Mouse (Mus musculus): Measurements from ENCODE around the gene Wipf3. TPM values are rescaled to one million over a fixed set of nuclear protein-coding genes. Genes with fewer than 3 reads are reported as not detected.

The Wipf3 gene
- polyA plus RNA-seq, 1 experiment, result not detected

- Histone ChIP-seq H3K4me3 (ENCODE audit: insufficient read depth, low read length) (no peak overlapping the region), H3K27ac (ENCODE audit: insufficient read depth, low read length) (no peak overlapping the region)
Measured at GRCm38 (mm10) chr6:54509264-54509663, 79.9 kb downstream of the Wipf3 start.

GRCm38 (mm10) chr6:54512256-54512655, 82.9 kb downstream of the Wipf3 start:
- H3K4me1 ChIP-seq (ENCODE audit: control insufficient read depth, insufficient read depth, low read length), result no peaks in the 10 kb centered on the region
- H3K27ac ChIP-seq (ENCODE audit: insufficient read depth, low read length), result no peak overlapping the region
- TF ChIP-seq CTCF (IDR thresholded peaks at IDR 0.05; ENCODE audit: borderline replicate concordance, insufficient read depth, low read length), result no peak
- TF ChIP-seq POLR2A (IDR thresholded peaks at IDR 0.05; ENCODE audit: low read depth, low read length), result no peak
- H3K4me3 ChIP-seq (ENCODE audit: insufficient read depth, low read length), result no peak overlapping the region

More at GRCm38 (mm10) chr6:54509264-54509663, 79.9 kb downstream of the Wipf3 start:
- TF ChIP-seq POLR2A (IDR thresholded peaks at IDR 0.05; ENCODE audit: low read depth, low read length) (no peak), CTCF (IDR thresholded peaks at IDR 0.05; ENCODE audit: borderline replicate concordance, insufficient read depth, low read length) (no peak)
- no peaks in the 10 kb centered on the region for H3K4me1 ChIP-seq (ENCODE audit: control insufficient read depth, insufficient read depth, low read length)

- Histone ChIP-seq H3K4me3 (ENCODE audit: insufficient read depth, low read length) (no peak overlapping the region), H3K27ac (ENCODE audit: insufficient read depth, low read length) (no peak overlapping the region), H3K4me1 (ENCODE audit: control insufficient read depth, insufficient read depth, low read length) (no peaks in the 10 kb centered on the region)
- no peak for TF ChIP-seq POLR2A (IDR thresholded peaks at IDR 0.05; ENCODE audit: low read depth, low read length)
Measured at GRCm38 (mm10) chr6:54516512-54517134, 87.2 kb downstream of the Wipf3 start.

- no peaks in the 10 kb centered on the region for H3K4me1 ChIP-seq (ENCODE audit: control insufficient read depth, insufficient read depth, low read length)
- TF ChIP-seq CTCF (IDR thresholded peaks at IDR 0.05; ENCODE audit: borderline replicate concordance, insufficient read depth, low read length) (no peak), POLR2A (IDR thresholded peaks at IDR 0.05; ENCODE audit: low read depth, low read length) (no peak)
Measured at GRCm38 (mm10) chr6:54518758-54519157, 89.4 kb downstream of the Wipf3 start.

GRCm38 (mm10) chr6:54528666-54529065, 99.3 kb downstream of the Wipf3 start:
- H3K4me3 ChIP-seq (ENCODE audit: insufficient read depth, low read length), result no peak overlapping the region
- TF ChIP-seq POLR2A (IDR thresholded peaks at IDR 0.05; ENCODE audit: low read depth, low read length), result no peak
- no peak for TF ChIP-seq CTCF (IDR thresholded peaks at IDR 0.05; ENCODE audit: borderline replicate concordance, insufficient read depth, low read length)
- H3K4me1 ChIP-seq (ENCODE audit: control insufficient read depth, insufficient read depth, low read length), result no peaks in the 10 kb centered on the region
- no peak overlapping the region for H3K27ac ChIP-seq (ENCODE audit: insufficient read depth, low read length)

More at GRCm38 (mm10) chr6:54518758-54519157, 89.4 kb downstream of the Wipf3 start:
- Histone ChIP-seq H3K27ac (ENCODE audit: insufficient read depth, low read length) (no peak overlapping the region), H3K4me3 (ENCODE audit: insufficient read depth, low read length) (no peak overlapping the region)

GRCm38 (mm10) chr6:54530182-54530581, 100.8 kb downstream of the Wipf3 start:
- Histone ChIP-seq H3K4me3 (ENCODE audit: insufficient read depth, low read length) (no peak overlapping the region), H3K4me1 (ENCODE audit: control insufficient read depth, insufficient read depth, low read length) (no peaks in the 10 kb centered on the region), H3K27ac (ENCODE audit: insufficient read depth, low read length) (no peak overlapping the region)
- no peak for TF ChIP-seq POLR2A (IDR thresholded peaks at IDR 0.05; ENCODE audit: low read depth, low read length)
- no peak for TF ChIP-seq CTCF (IDR thresholded peaks at IDR 0.05; ENCODE audit: borderline replicate concordance, insufficient read depth, low read length)

- Histone ChIP-seq H3K4me3 (ENCODE audit: insufficient read depth, low read length) (no peak overlapping the region), H3K4me1 (ENCODE audit: control insufficient read depth, insufficient read depth, low read length) (no peaks in the 10 kb centered on the region), H3K27ac (ENCODE audit: insufficient read depth, low read length) (no peak overlapping the region)
- TF ChIP-seq POLR2A (IDR thresholded peaks at IDR 0.05; ENCODE audit: low read depth, low read length), result no peak
- TF ChIP-seq CTCF (IDR thresholded peaks at IDR 0.05; ENCODE audit: borderline replicate concordance, insufficient read depth, low read length), result no peak
Measured at GRCm38 (mm10) chr6:54531048-54531481, 101.7 kb downstream of the Wipf3 start.

GRCm38 (mm10) chr6:54535485-54535884, 106.1 kb downstream of the Wipf3 start:
- TF ChIP-seq POLR2A (IDR thresholded peaks at IDR 0.05; ENCODE audit: low read depth, low read length) (no peak), CTCF (IDR thresholded peaks at IDR 0.05; ENCODE audit: borderline replicate concordance, insufficient read depth, low read length) (no peak)
- H3K4me1 ChIP-seq (ENCODE audit: control insufficient read depth, insufficient read depth, low read length), result no peaks in the 10 kb centered on the region; the same call in 1 of the 2 replicates

GRCm38 (mm10) chr6:54537053-54537452, 107.7 kb downstream of the Wipf3 start:
- H3K4me1 ChIP-seq (ENCODE audit: control insufficient read depth, insufficient read depth, low read length), result no peaks in the 10 kb centered on the region; the same call in none of the 2 replicates
- H3K4me3 ChIP-seq (ENCODE audit: insufficient read depth, low read length), result no peak overlapping the region
- H3K27ac ChIP-seq (ENCODE audit: insufficient read depth, low read length), result no peak overlapping the region
- TF ChIP-seq CTCF (IDR thresholded peaks at IDR 0.05; ENCODE audit: borderline replicate concordance, insufficient read depth, low read length), result no peak
- TF ChIP-seq POLR2A (IDR thresholded peaks at IDR 0.05; ENCODE audit: low read depth, low read length), result no peak

More at GRCm38 (mm10) chr6:54535485-54535884, 106.1 kb downstream of the Wipf3 start:
- no peak overlapping the region for H3K4me3 ChIP-seq (ENCODE audit: insufficient read depth, low read length)
- H3K27ac ChIP-seq (ENCODE audit: insufficient read depth, low read length), result no peak overlapping the region

- Histone ChIP-seq H3K27ac (ENCODE audit: insufficient read depth, low read length) (no peak overlapping the region), H3K4me3 (ENCODE audit: insufficient read depth, low read length) (no peak overlapping the region), H3K4me1 (ENCODE audit: control insufficient read depth, insufficient read depth, low read length) (no peaks in the 10 kb centered on the region; the same call in none of the 2 replicates)
- TF ChIP-seq POLR2A (IDR thresholded peaks at IDR 0.05; ENCODE audit: low read depth, low read length) (no peak), CTCF (IDR thresholded peaks at IDR 0.05; ENCODE audit: borderline replicate concordance, insufficient read depth, low read length) (no peak)
Measured at GRCm38 (mm10) chr6:54538773-54539173, 109.4 kb downstream of the Wipf3 start.

Data from embryonic fibroblast, embryonic 13.5 days (primary cell).